Mouse (Mus musculus) urinary bladder, postnatal 36 days (tissue): Measurements from ENCODE around the gene Cyct.

ENCODE experiments used
- DNase-seq, 2 experiments: peaks; one replicate each; pipeline ENCODE4 v3.0.0; 2022; ENCODE audit warnings: low spot score in 2 of 2, mixed read lengths in 1 of 2

The Cyct gene

GRCm38 (mm10) chr2:76338215-76339156 is 21.8 kb downstream of the Cyct start, which contains the start of gene Pde11a:
Gene Pde11a (minus strand): TSS chr2:76338774.
- peak in 1 of 2 experiments; percentile 9 for DNase-seq

- no peak for DNase-seq
Observed at GRCm38 (mm10) chr2:76334596-76334995, 25.7 kb downstream of the Cyct start.

- no peak for DNase-seq
Observed at GRCm38 (mm10) chr2:76332161-76332805, 28.0 kb downstream of the Cyct start.

- no peak for DNase-seq
Observed at GRCm38 (mm10) chr2:76330081-76330480, 30.2 kb downstream of the Cyct start.

- DNase-seq = no peak
Observed at GRCm38 (mm10) chr2:76326161-76326560, 34.1 kb downstream of the Cyct start.

- no peak for DNase-seq
Observed at GRCm38 (mm10) chr2:76324463-76324862, 35.8 kb downstream of the Cyct start.

GRCm38 (mm10) chr2:76323185-76323875 is 36.9 kb downstream of the Cyct start:
- no peak for DNase-seq

GRCm38 (mm10) chr2:76320336-76320735 is 39.9 kb downstream of the Cyct start:
- no peak for DNase-seq

GRCm38 (mm10) chr2:76319231-76319630 is 41.0 kb downstream of the Cyct start:
- no peak for DNase-seq
